Comparison of ENCODE assay signal across 8 mouse cellular contexts in genomic region chr14:102994662-102995561, GRCm38 (mm10). TPM values are rescaled to one million over a fixed set of nuclear protein-coding genes. Genes with fewer than 3 reads are reported as not detected.
DNase-seq lines count a peak whose midpoint lies in the region; ATAC-seq and TF ChIP-seq lines count a peak whose summit lies in the region.

No protein-coding gene starts in this region.

- H3K4me2 ChIP-seq in limb, embryonic 13.5 days (replicated peaks) = no peak overlapping the region
- no peak overlapping the region for H3K4me2 ChIP-seq in stomach, embryonic 14.5 days (replicated peaks; ENCODE audit: low read depth, low read length)

- H3ac ChIP-seq in C2C12 (ENCODE audit: control insufficient read depth, insufficient read length, low read depth) = no peak overlapping the region

- H3K4me3 ChIP-seq in C2C12 (ENCODE audit: insufficient read depth, poor library complexity, severe bottlenecking) = no peak overlapping the region
- no peak overlapping the region for H3K4me3 ChIP-seq in embryonic facial prominence, embryonic 10.5 days
- no peak overlapping the region for H3K4me3 ChIP-seq in limb, embryonic 13.5 days
- H3K4me3 ChIP-seq in stomach, embryonic 14.5 days (ENCODE audit: low read depth, low read length) = no peak overlapping the region

- peak; percentile 88 for DNase-seq in adrenal gland, postnatal 10 days
- DNase-seq in embryonic facial prominence, embryonic 10.5 days (ENCODE audit: low spot score) = peak; percentile 81
- peak; percentile 83 for DNase-seq in heart, adult 8-10 months (ENCODE audit: low spot score)
- peak; percentile 87 for DNase-seq in kidney, adult 9 months
- peak; percentile 63 to 67 for DNase-seq in natural killer cell, adult 2 months (ENCODE audit: low spot score in 2 of 2)

- no peaks in the 10 kb centered on the region for H3K79me3 ChIP-seq in C2C12 (ENCODE audit: low read depth)

- peak; percentile 85; the same call in 1 of the 2 replicates for ATAC-seq in limb, embryonic 13.5 days (ENCODE audit: low FRiP score, low read depth)
- peak; percentile 69; the same call in 1 of the 2 replicates for ATAC-seq in stomach, embryonic 14.5 days (ENCODE audit: insufficient number of reproducible peaks, insufficient read depth, low FRiP score, low read depth)

- H3K79me2 ChIP-seq in C2C12 (ENCODE audit: control insufficient read depth, insufficient read depth) = no peaks in the 10 kb centered on the region

- H3K4me1 ChIP-seq in embryonic facial prominence, embryonic 10.5 days = no peaks in the 10 kb centered on the region
- H3K4me1 ChIP-seq in limb, embryonic 13.5 days = peaks cover 10% of the 10 kb centered on the region
- no peaks in the 10 kb centered on the region for H3K4me1 ChIP-seq in stomach, embryonic 14.5 days (ENCODE audit: control insufficient read depth, insufficient read depth, low read length)

- TF ChIP-seq CTCF in C2C12 (IDR thresholded peaks at IDR 0.05; ENCODE audit: control insufficient read depth, insufficient read depth, insufficient read length) = peak; percentile 40

- H3K36me3 ChIP-seq in C2C12 (ENCODE audit: control insufficient read depth, insufficient read depth) = no peaks in the 10 kb centered on the region
- no peaks in the 10 kb centered on the region for H3K36me3 ChIP-seq in embryonic facial prominence, embryonic 10.5 days (replicated peaks)
- no peaks in the 10 kb centered on the region for H3K36me3 ChIP-seq in limb, embryonic 13.5 days
- no peaks in the 10 kb centered on the region for H3K36me3 ChIP-seq in stomach, embryonic 14.5 days (ENCODE audit: control insufficient read depth, insufficient read depth, low read length)

- no peak overlapping the region for H3K27ac ChIP-seq in embryonic facial prominence, embryonic 10.5 days (replicated peaks)
- no peak overlapping the region for H3K27ac ChIP-seq in limb, embryonic 13.5 days
- H3K27ac ChIP-seq in stomach, embryonic 14.5 days (ENCODE audit: low read length) = no peak overlapping the region

- WGBS in embryonic facial prominence, embryonic 10.5 days = 23% methylated on average over 6 of the region's 6 CpGs
- 17% methylated on average over 6 of the region's 6 CpGs for WGBS in limb, embryonic 13.5 days
- 18% methylated on average over 6 of the region's 6 CpGs for WGBS in stomach, embryonic 14.5 days

- peaks cover 7% of the 10 kb centered on the region for H3K27me3 ChIP-seq in C2C12 (ENCODE audit: control insufficient read depth, insufficient read depth, insufficient read length)
- no peaks in the 10 kb centered on the region for H3K27me3 ChIP-seq in embryonic facial prominence, embryonic 10.5 days (replicated peaks; ENCODE audit: low read depth, poor library complexity, severe bottlenecking)
- H3K27me3 ChIP-seq in limb, embryonic 13.5 days = no peaks in the 10 kb centered on the region
- no peaks in the 10 kb centered on the region for H3K27me3 ChIP-seq in stomach, embryonic 14.5 days (ENCODE audit: control insufficient read depth, insufficient read depth, low read length)

- H3K9me3 ChIP-seq in embryonic facial prominence, embryonic 10.5 days = no peaks in the 10 kb centered on the region
- no peaks in the 10 kb centered on the region for H3K9me3 ChIP-seq in limb, embryonic 13.5 days
- H3K9me3 ChIP-seq in stomach, embryonic 14.5 days (ENCODE audit: control insufficient read depth, low read depth, low read length) = no peaks in the 10 kb centered on the region

- no peak overlapping the region for H3K9ac ChIP-seq in limb, embryonic 13.5 days
- H3K9ac ChIP-seq in stomach, embryonic 14.5 days (replicated peaks; ENCODE audit: low read depth, low read length) = no peak overlapping the region

TF ChIP-seq in C2C12, 6 proteins besides CTCF, POLR2A, EP300 and RAD21:
- TF ChIP-seq CEBPB (IDR thresholded peaks at IDR 0.05; ENCODE audit: low read depth) (no peak), USF1 (IDR thresholded peaks at IDR 0.05; ENCODE audit: low read depth) (no peak), MYOD1 (IDR thresholded peaks at IDR 0.05; ENCODE audit: control insufficient read depth, insufficient read length, low read depth) (no peak), FOSL1 (IDR thresholded peaks at IDR 0.05; ENCODE audit: insufficient read depth, low read length, poor library complexity, severe bottlenecking) (no peak), MYOG (IDR thresholded peaks at IDR 0.05; ENCODE audit: control insufficient read depth, extremely low read depth, insufficient read length) (no peak), MAX (IDR thresholded peaks at IDR 0.05) (no peak)

RNA-seq across cellular contexts. Expression of gene Kctd12, which starts 12.5 kb away (rescaled TPM):
- 0.02 TPM for polyA plus RNA-seq in C2C12 (2012; fragmentation: generic; extraction: Trizol)
- total RNA-seq in adrenal gland, postnatal 10 days (2021) = 10 to 100 TPM; 55.1 to 55.2 TPM
- 6.2 and 8.8 TPM in 2 replicates for polyA plus RNA-seq in embryonic facial prominence, embryonic 10.5 days (2016; fragmentation: Nextera tagmentation; extraction: Ambion mirVana)
- total RNA-seq in heart, adult 8-10 months (2022) = 10 to 100 TPM; 13.4 to 20.0 (median 18.0) TPM
- polyA plus RNA-seq in limb, embryonic 13.5 days (2015; fragmentation: Nextera tagmentation; extraction: Ambion mirVana) = 41.4 and 45.1 TPM in 2 replicates
- polyA plus RNA-seq in stomach, embryonic 14.5 days (2014; fragmentation: Nextera tagmentation; extraction: Ambion mirVana) = 23.2 and 28.4 TPM in 2 replicates

RNA-seq across cellular contexts. Expression of gene Acod1, which starts 51.9 kb away (rescaled TPM):
- polyA plus RNA-seq in C2C12 (2012; fragmentation: generic; extraction: Trizol) = not detected
- total RNA-seq in adrenal gland, postnatal 10 days (2021) = not detected
- polyA plus RNA-seq in embryonic facial prominence, embryonic 10.5 days (2016; fragmentation: Nextera tagmentation; extraction: Ambion mirVana) = not detected in 2 replicates
- under 1 TPM in 1 of 4 experiments, not detected in 3; 0.09 TPM for total RNA-seq in heart, adult 8-10 months (2022)
- polyA plus RNA-seq in limb, embryonic 13.5 days (2015; fragmentation: Nextera tagmentation; extraction: Ambion mirVana) = not detected in 2 replicates
- polyA plus RNA-seq in stomach, embryonic 14.5 days (2014; fragmentation: Nextera tagmentation; extraction: Ambion mirVana) = not detected in 2 replicates
